9 mouse cellular contexts compared by ENCODE assay signal in genomic region chr2:146414484-146415291, GRCm38 (mm10).
DNase-seq lines count a peak whose midpoint lies in the region; ATAC-seq and TF ChIP-seq lines count a peak whose summit lies in the region.
"Had no signal": no experiment of that assay in that cellular context is flagged by ENCODE, and none has a peak within 500 bp of the region (broad histone marks: within the 10 kb centered on the region; RNA-seq: fewer than 3 reads in every experiment).

No protein-coding gene starts in this region.

- H3K27me3 ChIP-seq in ES-Bruce4 (ENCODE audit: control insufficient read depth, insufficient read depth, low read length, poor library complexity, severe bottlenecking), result no peaks in the 10 kb centered on the region
- no peaks in the 10 kb centered on the region for H3K27me3 ChIP-seq in forebrain, embryonic 12.5 days
- H3K27me3 ChIP-seq in hindbrain, embryonic 12.5 days, result no peaks in the 10 kb centered on the region
- H3K27me3 ChIP-seq: liver, embryonic 15.5 days had no signal

- no peaks in the 10 kb centered on the region for H3K4me1 ChIP-seq in ES-Bruce4 (ENCODE audit: control insufficient read depth, insufficient read depth, low read length)
- peaks cover 7% of the 10 kb centered on the region; the same call in 1 of the 2 replicates for H3K4me1 ChIP-seq in forebrain, embryonic 12.5 days
- no peaks in the 10 kb centered on the region; the same call in 1 of the 2 replicates for H3K4me1 ChIP-seq in hindbrain, embryonic 12.5 days
- H3K4me1 ChIP-seq: liver, embryonic 15.5 days had no signal

- H3K4me3 ChIP-seq in ES-Bruce4 (ENCODE audit: low read depth, low read length), result no peak overlapping the region
- H3K4me3 ChIP-seq in forebrain, embryonic 12.5 days (replicated peaks), result no peak overlapping the region
- H3K4me3 ChIP-seq in hindbrain, embryonic 12.5 days, result no peak overlapping the region
- H3K4me3 ChIP-seq: liver, embryonic 15.5 days had no signal

- no peak for TF ChIP-seq POLR2A in ES-Bruce4 (IDR thresholded peaks at IDR 0.05; ENCODE audit: insufficient read depth, low read length)

- no peaks in the 10 kb centered on the region for H3K36me3 ChIP-seq in ES-Bruce4 (ENCODE audit: control insufficient read depth, insufficient read depth, low read length, poor library complexity, severe bottlenecking)
- H3K36me3 ChIP-seq in forebrain, embryonic 12.5 days (replicated peaks), result peaks cover 3% of the 10 kb centered on the region; the same call in 1 of the 2 replicates
- no peaks in the 10 kb centered on the region for H3K36me3 ChIP-seq in hindbrain, embryonic 12.5 days
- H3K36me3 ChIP-seq: liver, embryonic 15.5 days had no signal

- TF ChIP-seq EP300 in ES-Bruce4 (IDR thresholded peaks at IDR 0.05; ENCODE audit: insufficient read depth, low read depth, low read length), result no peak

- peak; percentile 54 for TF ChIP-seq CTCF in ES-Bruce4 (IDR thresholded peaks at IDR 0.05; ENCODE audit: low read depth, low read length)

- peak; percentile 2 for DNase-seq in c-Kit-negative CD71-positive TER-119-positive erythroid progenitor cells, embryonic 14.5 days (ENCODE audit: low read depth, low spot score)
- peak; percentile 76 for DNase-seq in layer of hippocampus, adult 9-11 months
- DNase-seq in lung, postnatal 36 days, result peak; percentile 89
- DNase-seq in right cerebral cortex, adult 2 months (ENCODE audit: low spot score in 2 of 2), result peak; percentile 89 to 90
- peak; percentile 39 for DNase-seq in urinary bladder, postnatal 10 days (ENCODE audit: low spot score)

- H3K9me3 ChIP-seq in ES-Bruce4 (replicated peaks; ENCODE audit: control insufficient read depth, insufficient read depth, low read length, poor library complexity, severe bottlenecking), result no peaks in the 10 kb centered on the region
- H3K9me3 ChIP-seq in forebrain, embryonic 12.5 days, result no peaks in the 10 kb centered on the region
- H3K9me3 ChIP-seq in hindbrain, embryonic 12.5 days (replicated peaks), result no peaks in the 10 kb centered on the region
- H3K9me3 ChIP-seq: liver, embryonic 15.5 days had no signal

- WGBS in forebrain, embryonic 12.5 days, result 37% methylated on average over 8 of the region's 8 CpGs
- WGBS in hindbrain, embryonic 12.5 days, result 32% methylated on average over 8 of the region's 8 CpGs

- H3K9ac ChIP-seq in ES-Bruce4 (ENCODE audit: low read depth, poor library complexity, severe bottlenecking), result no peak overlapping the region
- no peak overlapping the region for H3K9ac ChIP-seq in forebrain, embryonic 12.5 days
- H3K9ac ChIP-seq in hindbrain, embryonic 12.5 days, result no peak overlapping the region
- H3K9ac ChIP-seq: liver, embryonic 15.5 days had no signal

- no peak overlapping the region for H3K27ac ChIP-seq in ES-Bruce4 (ENCODE audit: insufficient read depth, low read length)
- H3K27ac ChIP-seq in forebrain, embryonic 12.5 days, result peak overlapping the region; percentile 70
- H3K27ac ChIP-seq in hindbrain, embryonic 12.5 days, result 0 out of 2 replicates have a peak overlapping the region, but pooled peaks have one; percentile 52
- H3K27ac ChIP-seq: liver, embryonic 15.5 days had no signal

- ATAC-seq in forebrain, embryonic 12.5 days (ENCODE audit: low FRiP score), result peak; percentile 92
- ATAC-seq in hindbrain, embryonic 12.5 days (ENCODE audit: low FRiP score), result peak; percentile 91

- H3K4me2 ChIP-seq in forebrain, embryonic 12.5 days, result no peak overlapping the region
- no peak overlapping the region for H3K4me2 ChIP-seq in hindbrain, embryonic 12.5 days (replicated peaks)
- H3K4me2 ChIP-seq: liver, embryonic 15.5 days had no signal

Comparison
In these comparisons a context has a peak if more than half of its experiments do, and no peak if none do; other contexts are left out.
1. DNase-seq: peak in every context shown above with its lines; median percentile 90 in right cerebral cortex, adult 2 months; 89 in lung, postnatal 36 days; 76 in layer of hippocampus, adult 9-11 months; 39 in urinary bladder, postnatal 10 days; 2 in c-Kit-negative CD71-positive TER-119-positive erythroid progenitor cells, embryonic 14.5 days.